Mouse (Mus musculus): ENCODE measurements around the gene Cacna2d3. TPM values are rescaled to one million over a fixed set of nuclear protein-coding genes. Genes with fewer than 3 reads are reported as not detected.

The Cacna2d3 gene
- total and polyA plus RNA-seq, 2 experiments from 2014 or later: 0.19 TPM; not detected in 1

GRCm38 (mm10) chr14:28966881-28967280 lies 754.8 kb downstream of the Cacna2d3 start:
- no peak overlapping the region for H3K27ac ChIP-seq (ENCODE audit: low read depth)
- no peak for TF ChIP-seq EP300 (IDR thresholded peaks at IDR 0.05; ENCODE audit: low read depth)
- no peak for TF ChIP-seq CTCF (IDR thresholded peaks at IDR 0.05; ENCODE audit: low read depth)
- H3K27me3 ChIP-seq (ENCODE audit: control insufficient read depth, insufficient read depth, low read length): no peaks in the 10 kb centered on the region
- no peaks in the 10 kb centered on the region for H3K36me3 ChIP-seq (replicated peaks; ENCODE audit: control insufficient read depth, insufficient read depth, low read length)
- no peaks in the 10 kb centered on the region for H3K4me1 ChIP-seq (ENCODE audit: control insufficient read depth, insufficient read depth)
- ATAC-seq (ENCODE audit: insufficient read depth, low read depth): no peak
- H3K9ac ChIP-seq (replicated peaks; ENCODE audit: low read depth, low read length): no peak overlapping the region
- no peak overlapping the region for H3K4me3 ChIP-seq (ENCODE audit: low read depth, low read length)
- H3K9me3 ChIP-seq (replicated peaks; ENCODE audit: control insufficient read depth, low read length): no peaks in the 10 kb centered on the region
- no peak for DNase-seq (ENCODE audit: low spot score)
- H3K4me2 ChIP-seq (ENCODE audit: low read depth, low read length): no peak overlapping the region

GRCm38 (mm10) chr14:28961379-28961778 lies 760.3 kb downstream of the Cacna2d3 start:
- no peak overlapping the region for H3K27ac ChIP-seq (ENCODE audit: low read depth)
- H3K27me3 ChIP-seq (ENCODE audit: control insufficient read depth, insufficient read depth, low read length): no peaks in the 10 kb centered on the region
- H3K4me3 ChIP-seq (ENCODE audit: low read depth, low read length): no peak overlapping the region
- TF ChIP-seq EP300 (IDR thresholded peaks at IDR 0.05; ENCODE audit: low read depth) (no peak), CTCF (IDR thresholded peaks at IDR 0.05; ENCODE audit: low read depth) (no peak)
- H3K9ac ChIP-seq (replicated peaks; ENCODE audit: low read depth, low read length): no peak overlapping the region
- H3K36me3 ChIP-seq (replicated peaks; ENCODE audit: control insufficient read depth, insufficient read depth, low read length): no peaks in the 10 kb centered on the region
- H3K4me2 ChIP-seq (ENCODE audit: low read depth, low read length): no peak overlapping the region
- peaks cover 9% of the 10 kb centered on the region for H3K4me1 ChIP-seq (ENCODE audit: control insufficient read depth, insufficient read depth)
- 84% methylated on average over 5 of the region's 5 CpGs for WGBS
- H3K9me3 ChIP-seq (replicated peaks; ENCODE audit: control insufficient read depth, low read length): no peaks in the 10 kb centered on the region
- DNase-seq (ENCODE audit: low spot score) (no peak), ATAC-seq (ENCODE audit: insufficient read depth, low read depth) (no peak)

GRCm38 (mm10) chr14:28959042-28959441 lies 762.6 kb downstream of the Cacna2d3 start:
- Histone ChIP-seq H3K4me2 (ENCODE audit: low read depth, low read length) (no peak overlapping the region), H3K4me3 (ENCODE audit: low read depth, low read length) (no peak overlapping the region), H3K9me3 (replicated peaks; ENCODE audit: control insufficient read depth, low read length) (no peaks in the 10 kb centered on the region), H3K27me3 (ENCODE audit: control insufficient read depth, insufficient read depth, low read length) (no peaks in the 10 kb centered on the region), H3K4me1 (ENCODE audit: control insufficient read depth, insufficient read depth) (peaks cover 9% of the 10 kb centered on the region), H3K27ac (ENCODE audit: low read depth) (no peak overlapping the region), H3K36me3 (replicated peaks; ENCODE audit: control insufficient read depth, insufficient read depth, low read length) (no peaks in the 10 kb centered on the region), H3K9ac (replicated peaks; ENCODE audit: low read depth, low read length) (no peak overlapping the region)
- WGBS: 21% methylated on average over 3 of the region's 3 CpGs
- DNase-seq (ENCODE audit: low spot score) (peak; percentile 30), ATAC-seq (ENCODE audit: insufficient read depth, low read depth) (peak; percentile 62; the same call in 1 of the 2 replicates)
- TF ChIP-seq EP300 (IDR thresholded peaks at IDR 0.05; ENCODE audit: low read depth): no peak

- Histone ChIP-seq H3K9ac (replicated peaks; ENCODE audit: low read depth, low read length) (no peak overlapping the region), H3K27ac (ENCODE audit: low read depth) (no peak overlapping the region), H3K4me3 (ENCODE audit: low read depth, low read length) (no peak overlapping the region), H3K9me3 (replicated peaks; ENCODE audit: control insufficient read depth, low read length) (no peaks in the 10 kb centered on the region), H3K4me1 (ENCODE audit: control insufficient read depth, insufficient read depth) (peaks cover 9% of the 10 kb centered on the region), H3K36me3 (replicated peaks; ENCODE audit: control insufficient read depth, insufficient read depth, low read length) (no peaks in the 10 kb centered on the region), H3K4me2 (ENCODE audit: low read depth, low read length) (no peak overlapping the region), H3K27me3 (ENCODE audit: control insufficient read depth, insufficient read depth, low read length) (no peaks in the 10 kb centered on the region)
- ATAC-seq (ENCODE audit: insufficient read depth, low read depth): no peak; the same call in 1 of the 2 replicates
- no peak for DNase-seq (ENCODE audit: low spot score)
- no peak for TF ChIP-seq EP300 (IDR thresholded peaks at IDR 0.05; ENCODE audit: low read depth)
- TF ChIP-seq CTCF (IDR thresholded peaks at IDR 0.05; ENCODE audit: low read depth): no peak
- WGBS: 27% methylated on average over 6 of the region's 6 CpGs
Measured at GRCm38 (mm10) chr14:28958131-28959015, 763.3 kb downstream of the Cacna2d3 start.

GRCm38 (mm10) chr14:28955181-28955580 lies 766.5 kb downstream of the Cacna2d3 start:
- Histone ChIP-seq H3K27ac (ENCODE audit: low read depth) (no peak overlapping the region), H3K4me1 (ENCODE audit: control insufficient read depth, insufficient read depth) (peaks cover 9% of the 10 kb centered on the region), H3K4me3 (ENCODE audit: low read depth, low read length) (no peak overlapping the region), H3K9me3 (replicated peaks; ENCODE audit: control insufficient read depth, low read length) (no peaks in the 10 kb centered on the region), H3K36me3 (replicated peaks; ENCODE audit: control insufficient read depth, insufficient read depth, low read length) (no peaks in the 10 kb centered on the region), H3K4me2 (ENCODE audit: low read depth, low read length) (no peak overlapping the region), H3K27me3 (ENCODE audit: control insufficient read depth, insufficient read depth, low read length) (no peaks in the 10 kb centered on the region), H3K9ac (replicated peaks; ENCODE audit: low read depth, low read length) (no peak overlapping the region)
- TF ChIP-seq CTCF (IDR thresholded peaks at IDR 0.05; ENCODE audit: low read depth) (no peak), EP300 (IDR thresholded peaks at IDR 0.05; ENCODE audit: low read depth) (no peak)
- WGBS: 23% methylated on average over 3 of the region's 3 CpGs
- DNase-seq (ENCODE audit: low spot score) (no peak), ATAC-seq (ENCODE audit: insufficient read depth, low read depth) (no peak)

All from heart, postnatal 0 days (tissue).